Mouse (Mus musculus): ENCODE data around the gene Defb19. TPM values are rescaled to one million over a fixed set of nuclear protein-coding genes. Genes with fewer than 3 reads are reported as not detected.

The Defb19 gene
- polyA plus RNA-seq, 1 experiment from 2014 or later: not detected

GRCm38 (mm10) chr2:152622151-152622550 is 42.0 kb upstream of the Defb19 start:
- Histone ChIP-seq H3K4me2 (replicated peaks; ENCODE audit: low read depth, low read length) (no peak overlapping the region), H3K4me1 (replicated peaks; ENCODE audit: control insufficient read depth, insufficient read depth, low read length) (peaks cover 5% of the 10 kb centered on the region; the same call in 1 of the 2 replicates), H3K9me3 (ENCODE audit: control insufficient read depth, low read length) (no peaks in the 10 kb centered on the region), H3K4me3 (ENCODE audit: low read depth, low read length) (no peak overlapping the region), H3K9ac (ENCODE audit: low read depth, low read length) (no peak overlapping the region), H3K27me3 (ENCODE audit: control insufficient read depth, insufficient read depth, low read length) (peaks cover 13% of the 10 kb centered on the region), H3K27ac (ENCODE audit: low read depth, low read length) (no peak overlapping the region), H3K36me3 (ENCODE audit: control insufficient read depth, insufficient read depth, low read length) (no peaks in the 10 kb centered on the region)
- WGBS: 90% methylated on average over 13 of the region's 13 CpGs
- no peak for ATAC-seq (ENCODE audit: low FRiP score)
- DNase-seq (ENCODE audit: low spot score): no peak

DNA sequence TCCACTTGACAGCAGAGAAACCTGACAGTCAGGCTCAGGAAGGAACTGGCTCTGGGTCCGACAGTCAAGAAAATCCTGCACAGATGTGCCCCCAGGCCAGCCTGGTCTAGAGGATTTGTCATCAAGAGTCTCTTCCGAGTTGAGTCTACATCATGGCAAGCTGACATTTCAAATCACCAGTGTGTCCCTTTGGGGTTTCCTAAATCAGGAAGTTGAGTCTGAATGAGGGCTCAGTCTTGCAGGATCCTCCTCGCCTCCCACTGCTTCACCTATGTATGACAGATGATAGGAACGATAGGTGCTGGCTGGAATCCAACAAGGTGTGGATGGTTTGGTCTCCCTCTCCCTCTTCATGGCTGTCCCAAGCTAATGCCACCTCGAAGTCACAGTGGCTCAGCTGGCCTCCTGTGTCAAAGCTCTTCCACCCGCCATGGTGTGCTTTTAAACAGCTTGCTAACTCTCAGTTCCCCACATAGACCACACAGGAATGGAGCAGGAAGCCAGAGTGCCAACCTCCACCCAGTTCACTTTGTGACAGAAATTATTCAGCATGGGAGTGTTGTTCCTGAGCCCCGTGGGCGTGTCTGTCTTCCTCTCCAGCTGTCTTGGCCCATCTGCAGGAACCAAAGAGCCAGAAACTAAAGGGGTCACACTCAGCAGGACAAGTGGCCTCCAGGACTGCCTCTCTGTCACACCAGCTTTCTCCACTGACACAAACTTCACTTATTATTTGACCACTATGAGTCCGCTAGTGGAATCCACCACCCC is 40.4 kb upstream of the Defb19 start:
- Histone ChIP-seq H3K4me3 (ENCODE audit: low read depth, low read length) (no peak overlapping the region), H3K27ac (ENCODE audit: low read depth, low read length) (no peak overlapping the region), H3K27me3 (ENCODE audit: control insufficient read depth, insufficient read depth, low read length) (no peaks in the 10 kb centered on the region; the same call in 1 of the 2 replicates), H3K4me1 (replicated peaks; ENCODE audit: control insufficient read depth, insufficient read depth, low read length) (no peaks in the 10 kb centered on the region), H3K9ac (ENCODE audit: low read depth, low read length) (no peak overlapping the region), H3K36me3 (ENCODE audit: control insufficient read depth, insufficient read depth, low read length) (no peaks in the 10 kb centered on the region), H3K4me2 (replicated peaks; ENCODE audit: low read depth, low read length) (no peak overlapping the region), H3K9me3 (ENCODE audit: control insufficient read depth, low read length) (no peaks in the 10 kb centered on the region)
- ATAC-seq (ENCODE audit: low FRiP score): no peak
- DNase-seq (ENCODE audit: low spot score): no peak
- 77% methylated on average over 9 of the region's 9 CpGs for WGBS

- 52% methylated on average over 5 of the region's 5 CpGs for WGBS
- ATAC-seq (ENCODE audit: low FRiP score): no peak
- Histone ChIP-seq H3K9ac (ENCODE audit: low read depth, low read length) (no peak overlapping the region), H3K27ac (ENCODE audit: low read depth, low read length) (no peak overlapping the region), H3K36me3 (ENCODE audit: control insufficient read depth, insufficient read depth, low read length) (no peaks in the 10 kb centered on the region), H3K9me3 (ENCODE audit: control insufficient read depth, low read length) (no peaks in the 10 kb centered on the region), H3K27me3 (ENCODE audit: control insufficient read depth, insufficient read depth, low read length) (no peaks in the 10 kb centered on the region; the same call in 1 of the 2 replicates), H3K4me1 (replicated peaks; ENCODE audit: control insufficient read depth, insufficient read depth, low read length) (no peaks in the 10 kb centered on the region), H3K4me3 (ENCODE audit: low read depth, low read length) (no peak overlapping the region), H3K4me2 (replicated peaks; ENCODE audit: low read depth, low read length) (no peak overlapping the region)
- DNase-seq (ENCODE audit: low spot score): no peak
These were observed 37.3 kb upstream of the Defb19 start for GRCm38 (mm10) chr2:152617374-152617773.

- H3K27ac ChIP-seq (ENCODE audit: low read depth, low read length): no peak overlapping the region
- no peak for ATAC-seq (ENCODE audit: low FRiP score)
- H3K36me3 ChIP-seq (ENCODE audit: control insufficient read depth, insufficient read depth, low read length): no peaks in the 10 kb centered on the region
- no peak overlapping the region for H3K4me2 ChIP-seq (replicated peaks; ENCODE audit: low read depth, low read length)
- H3K27me3 ChIP-seq (ENCODE audit: control insufficient read depth, insufficient read depth, low read length): no peaks in the 10 kb centered on the region; the same call in none of the 2 replicates
- DNase-seq (ENCODE audit: low spot score): no peak
- H3K4me1 ChIP-seq (replicated peaks; ENCODE audit: control insufficient read depth, insufficient read depth, low read length): no peaks in the 10 kb centered on the region
- no peak overlapping the region for H3K4me3 ChIP-seq (ENCODE audit: low read depth, low read length)
- no peak overlapping the region for H3K9ac ChIP-seq (ENCODE audit: low read depth, low read length)
- H3K9me3 ChIP-seq (ENCODE audit: control insufficient read depth, low read length): no peaks in the 10 kb centered on the region
- 84% methylated on average over 6 of the region's 6 CpGs for WGBS
These were observed 36.4 kb upstream of the Defb19 start for GRCm38 (mm10) chr2:152616470-152616869.

DNA sequence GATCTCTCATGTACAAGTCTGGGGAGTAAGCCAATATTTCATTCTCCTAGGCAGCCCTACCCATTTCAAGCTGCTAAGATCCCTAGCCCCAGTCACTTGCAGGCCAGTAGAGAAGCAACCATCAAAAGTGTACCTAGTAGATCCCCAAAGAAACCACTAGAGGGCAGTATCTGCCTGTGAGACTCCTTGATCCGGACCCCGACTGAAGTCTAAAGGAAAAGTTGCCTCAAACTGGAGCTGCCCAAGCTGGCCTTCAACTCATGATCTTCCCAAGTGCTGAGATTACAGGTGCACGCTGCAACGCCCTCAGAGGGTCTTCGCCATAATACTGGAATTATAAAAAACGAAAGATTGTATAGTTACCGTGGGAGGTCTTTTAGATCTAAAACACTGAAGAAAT is 35.5 kb upstream of the Defb19 start:
- 10% methylated on average over 7 of the region's 7 CpGs for WGBS
- no peaks in the 10 kb centered on the region for H3K4me1 ChIP-seq (replicated peaks; ENCODE audit: control insufficient read depth, insufficient read depth, low read length)
- 0 out of 2 replicates have a peak, but pooled peaks have one; percentile 40 for ATAC-seq (ENCODE audit: low FRiP score)
- no peak overlapping the region for H3K4me3 ChIP-seq (ENCODE audit: low read depth, low read length)
- H3K9me3 ChIP-seq (ENCODE audit: control insufficient read depth, low read length): no peaks in the 10 kb centered on the region
- DNase-seq (ENCODE audit: low spot score): peak; percentile 83
- no peaks in the 10 kb centered on the region; the same call in none of the 2 replicates for H3K27me3 ChIP-seq (ENCODE audit: control insufficient read depth, insufficient read depth, low read length)
- H3K4me2 ChIP-seq (replicated peaks; ENCODE audit: low read depth, low read length): no peak overlapping the region
- no peak overlapping the region for H3K27ac ChIP-seq (ENCODE audit: low read depth, low read length)
- no peak overlapping the region for H3K9ac ChIP-seq (ENCODE audit: low read depth, low read length)
- no peaks in the 10 kb centered on the region for H3K36me3 ChIP-seq (ENCODE audit: control insufficient read depth, insufficient read depth, low read length)

- H3K36me3 ChIP-seq (ENCODE audit: control insufficient read depth, insufficient read depth, low read length): no peaks in the 10 kb centered on the region
- WGBS: 30% methylated on average over 7 of the region's 8 CpGs
- H3K27me3 ChIP-seq (ENCODE audit: control insufficient read depth, insufficient read depth, low read length): no peaks in the 10 kb centered on the region; the same call in 1 of the 2 replicates
- no peak overlapping the region for H3K4me3 ChIP-seq (ENCODE audit: low read depth, low read length)
- H3K27ac ChIP-seq (ENCODE audit: low read depth, low read length): no peak overlapping the region
- no peaks in the 10 kb centered on the region for H3K4me1 ChIP-seq (replicated peaks; ENCODE audit: control insufficient read depth, insufficient read depth, low read length)
- no peak overlapping the region for H3K4me2 ChIP-seq (replicated peaks; ENCODE audit: low read depth, low read length)
- DNase-seq (ENCODE audit: low spot score) (no peak), ATAC-seq (ENCODE audit: low FRiP score) (no peak)
- H3K9me3 ChIP-seq (ENCODE audit: control insufficient read depth, low read length): no peaks in the 10 kb centered on the region
- no peak overlapping the region for H3K9ac ChIP-seq (ENCODE audit: low read depth, low read length)
These were observed 32.1 kb upstream of the Defb19 start for GRCm38 (mm10) chr2:152612193-152612592.

GRCm38 (mm10) chr2:152608719-152609118 is 28.6 kb upstream of the Defb19 start:
- no peak overlapping the region for H3K4me3 ChIP-seq (ENCODE audit: low read depth, low read length)
- H3K27me3 ChIP-seq (ENCODE audit: control insufficient read depth, insufficient read depth, low read length): no peaks in the 10 kb centered on the region; the same call in 1 of the 2 replicates
- H3K4me2 ChIP-seq (replicated peaks; ENCODE audit: low read depth, low read length): no peak overlapping the region
- H3K9me3 ChIP-seq (ENCODE audit: control insufficient read depth, low read length): no peaks in the 10 kb centered on the region
- no peak overlapping the region for H3K27ac ChIP-seq (ENCODE audit: low read depth, low read length)
- ATAC-seq (ENCODE audit: low FRiP score) (no peak), DNase-seq (ENCODE audit: low spot score) (no peak)
- H3K4me1 ChIP-seq (replicated peaks; ENCODE audit: control insufficient read depth, insufficient read depth, low read length): no peaks in the 10 kb centered on the region
- H3K9ac ChIP-seq (ENCODE audit: low read depth, low read length): no peak overlapping the region
- WGBS: 78% methylated on average over 1 of the region's 1 CpGs
- H3K36me3 ChIP-seq (ENCODE audit: control insufficient read depth, insufficient read depth, low read length): no peaks in the 10 kb centered on the region

GRCm38 (mm10) chr2:152607746-152608145 is 27.6 kb upstream of the Defb19 start:
- no peak for ATAC-seq (ENCODE audit: low FRiP score)
- Histone ChIP-seq H3K27ac (ENCODE audit: low read depth, low read length) (no peak overlapping the region), H3K9me3 (ENCODE audit: control insufficient read depth, low read length) (no peaks in the 10 kb centered on the region), H3K36me3 (ENCODE audit: control insufficient read depth, insufficient read depth, low read length) (no peaks in the 10 kb centered on the region), H3K4me3 (ENCODE audit: low read depth, low read length) (no peak overlapping the region), H3K27me3 (ENCODE audit: control insufficient read depth, insufficient read depth, low read length) (no peaks in the 10 kb centered on the region; the same call in 1 of the 2 replicates), H3K4me1 (replicated peaks; ENCODE audit: control insufficient read depth, insufficient read depth, low read length) (no peaks in the 10 kb centered on the region), H3K4me2 (replicated peaks; ENCODE audit: low read depth, low read length) (no peak overlapping the region), H3K9ac (ENCODE audit: low read depth, low read length) (no peak overlapping the region)
- DNase-seq (ENCODE audit: low spot score): no peak
- WGBS: 71% methylated on average over 6 of the region's 6 CpGs

DNA sequence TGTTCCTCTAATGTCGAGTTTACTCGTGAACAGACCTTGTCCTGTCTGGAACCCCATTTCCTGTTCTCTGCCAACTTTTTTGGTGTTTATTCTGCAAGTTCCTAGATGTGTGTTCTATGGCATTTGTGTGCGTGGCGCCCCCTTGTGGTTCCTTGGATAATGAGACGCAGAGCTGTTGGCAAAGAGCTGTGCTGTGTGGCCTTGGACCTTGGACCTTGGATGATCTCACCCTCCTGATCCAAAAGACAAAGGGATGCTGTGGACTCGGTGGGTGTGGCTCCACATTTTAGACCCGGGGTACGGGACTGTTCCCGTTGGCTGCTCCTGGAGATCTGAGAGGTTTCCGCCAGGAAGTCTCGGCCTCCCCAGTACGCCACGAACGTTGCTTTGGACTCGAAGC is 23.9 kb upstream of the Defb19 start, which contains the start of gene Defb36:
TSS of gene Defb36 (plus strand) at position 271 of the 400 bp plus-strand sequence.
- DNase-seq (ENCODE audit: low spot score): peak; percentile 36
- H3K9ac ChIP-seq (ENCODE audit: low read depth, low read length): no peak within 1 kb of the TSS
- no peaks in the 10 kb centered on the region for H3K36me3 ChIP-seq (ENCODE audit: control insufficient read depth, insufficient read depth, low read length)
- H3K4me2 ChIP-seq (replicated peaks; ENCODE audit: low read depth, low read length): no peak within 1 kb of the TSS
- no peaks in the 10 kb centered on the region for H3K27me3 ChIP-seq (ENCODE audit: control insufficient read depth, insufficient read depth, low read length)
- no peaks in the 10 kb centered on the region for H3K9me3 ChIP-seq (ENCODE audit: control insufficient read depth, low read length)
- no peak within 1 kb of the TSS for H3K4me3 ChIP-seq (ENCODE audit: low read depth, low read length)
- ATAC-seq (ENCODE audit: low FRiP score): no peak
- WGBS: 85% methylated on average over 15 of the region's 15 CpGs
- H3K4me1 ChIP-seq (replicated peaks; ENCODE audit: control insufficient read depth, insufficient read depth, low read length): 0 out of 2 replicates have a peak, but pooled peaks cover 2% of the 10 kb centered on the region
- H3K27ac ChIP-seq (ENCODE audit: low read depth, low read length): no peak within 1 kb of the TSS

Data from hindbrain, embryonic 11.5 days (tissue).